9 mouse cellular contexts compared by ENCODE assay signal in genomic region chr3:145101891-145102555, GRCm38 (mm10). TPM values are rescaled to one million over a fixed set of nuclear protein-coding genes. Genes with fewer than 3 reads are reported as not detected.
DNase-seq lines count a peak whose midpoint lies in the region; ATAC-seq lines count a peak whose summit lies in the region.
"Had no signal": no experiment of that assay in that cellular context is flagged by ENCODE, and none has a peak within 500 bp of the region (broad histone marks: within the 10 kb centered on the region; RNA-seq: fewer than 3 reads in every experiment).

No protein-coding gene starts in this region.

- no peak overlapping the region for H3K27ac ChIP-seq in heart, embryonic 10.5 days
- H3K27ac ChIP-seq in hindbrain, embryonic 16.5 days (ENCODE audit: low read depth, low read length) = no peak overlapping the region

- H3K27me3 ChIP-seq in heart, embryonic 10.5 days (ENCODE audit: insufficient read depth, poor library complexity, severe bottlenecking) = no peaks in the 10 kb centered on the region
- no peaks in the 10 kb centered on the region for H3K27me3 ChIP-seq in hindbrain, embryonic 16.5 days (replicated peaks; ENCODE audit: control insufficient read depth, insufficient read depth, low read length)

- no peak for ATAC-seq in hindbrain, embryonic 16.5 days

- H3K4me2 ChIP-seq in hindbrain, embryonic 16.5 days (ENCODE audit: low read length) = no peak overlapping the region

- H3K36me3 ChIP-seq in heart, embryonic 10.5 days = no peaks in the 10 kb centered on the region
- H3K36me3 ChIP-seq in hindbrain, embryonic 16.5 days (ENCODE audit: control insufficient read depth, insufficient read depth, low read length) = no peaks in the 10 kb centered on the region

- H3K4me1 ChIP-seq in heart, embryonic 10.5 days = peaks cover 10% of the 10 kb centered on the region
- no peaks in the 10 kb centered on the region for H3K4me1 ChIP-seq in hindbrain, embryonic 16.5 days (ENCODE audit: control insufficient read depth, insufficient read depth, low read depth, low read length)

- H3K9me3 ChIP-seq in heart, embryonic 10.5 days = no peaks in the 10 kb centered on the region
- no peaks in the 10 kb centered on the region for H3K9me3 ChIP-seq in hindbrain, embryonic 16.5 days (ENCODE audit: control insufficient read depth, low read length)

- no peak overlapping the region for H3K4me3 ChIP-seq in heart, embryonic 10.5 days
- H3K4me3 ChIP-seq in hindbrain, embryonic 16.5 days (ENCODE audit: low read length) = no peak overlapping the region

- 78% methylated on average over 9 of the region's 9 CpGs for WGBS in heart, embryonic 10.5 days
- 90% methylated on average over 9 of the region's 9 CpGs for WGBS in hindbrain, embryonic 16.5 days

- H3K9ac ChIP-seq in hindbrain, embryonic 16.5 days (ENCODE audit: low read depth, low read length) = no peak overlapping the region

- DNase-seq in heart, adult 11 months = peak; percentile 98
- DNase-seq in heart, embryonic 10.5 days (ENCODE audit: low spot score) = no peak
- DNase-seq in fibroblast of lung, adult 2 months (ENCODE audit: low read depth) = peak; percentile 70
- DNase-seq in kidney, adult 8-10 months = peak; percentile 57 to 58
- peak; percentile 55 for DNase-seq in skeletal muscle tissue, adult 2 months (ENCODE audit: low read depth, low spot score)
- DNase-seq in cerebellum, postnatal 4 days (ENCODE audit: low spot score in 2 of 2) = no peak
- no peak for DNase-seq in ovary, postnatal 36 days (ENCODE audit: low spot score)
- DNase-seq: cerebellum, postnatal 10 days had no signal

RNA-seq across cellular contexts. Expression of gene Clca2, which starts 2.8 kb away (rescaled TPM):
- polyA plus RNA-seq in heart, embryonic 10.5 days (2016; fragmentation: Nextera tagmentation; extraction: Ambion mirVana) = 0.11 TPM in 1 of 2 replicates, not detected in the other
- not detected in 2 replicates for polyA plus RNA-seq in hindbrain, embryonic 16.5 days (2015; fragmentation: Nextera tagmentation; extraction: Ambion mirVana)

RNA-seq across cellular contexts. Expression of gene Odf2l, which starts 16.4 kb away (rescaled TPM):
- polyA plus RNA-seq in heart, embryonic 10.5 days (2016; fragmentation: Nextera tagmentation; extraction: Ambion mirVana) = 14.1 and 14.7 TPM in 2 replicates
- polyA plus RNA-seq in hindbrain, embryonic 16.5 days (2015; fragmentation: Nextera tagmentation; extraction: Ambion mirVana) = 10.5 TPM in 2 replicates

Comparison
In these comparisons a context has a peak if more than half of its experiments do, and no peak if none do; other contexts are left out.
1. DNase-seq: peak in heart, adult 11 months (single experiment), fibroblast of lung, adult 2 months (single experiment), kidney, adult 8-10 months (2 of 2) and skeletal muscle tissue, adult 2 months (single experiment); none in heart, embryonic 10.5 days (single experiment), cerebellum, postnatal 4 days (0 of 2) and ovary, postnatal 36 days (single experiment).